Mouse (Mus musculus) midbrain, postnatal 0 days (tissue): Measurements from ENCODE around the gene Sesn2. TPM values are rescaled to one million over a fixed set of nuclear protein-coding genes. Genes with fewer than 3 reads are reported as not detected.

Source experiments
- ATAC-seq: fragments of 200-750 bp; cut with Nextera tagmentation; 2 replicates; pipeline ENCODE4 v1.8.0; 2017; ENCODE audit warnings: moderate number of reproducible peaks, mild to moderate bottlenecking, moderate TSS enrichment, moderate library complexity; ENCODE audit not compliant: low FRiP score
- DNase-seq: peaks from one replicate; pipeline ENCODE4 v3.0.0-alpha.2; 2015; ENCODE audit warnings: low spot score
- H3K27ac ChIP-seq: fragments of 300-500 bp; sonication (generic); 2 replicates; pipeline ENCODE4 v1.5.1; 2014; ENCODE audit warnings: low read depth, mild to moderate bottlenecking, low read length, mixed read lengths
- H3K27me3 ChIP-seq: fragments of 300-500 bp; sonication (generic); 2 replicates; pipeline ENCODE4 v1.6.1; 2014; ENCODE audit warnings: low read length, control low read depth, mixed read lengths; ENCODE audit not compliant: insufficient read depth
- H3K36me3 ChIP-seq: fragments of 300-500 bp; sonication (generic); 2 replicates; pipeline ENCODE4 v1.6.1; 2014; ENCODE audit warnings: low read length, control low read depth, mixed read lengths; ENCODE audit not compliant: insufficient read depth
- H3K4me1 ChIP-seq: fragments of 300-500 bp; sonication (generic); 2 replicates; pipeline ENCODE4 v1.6.1; 2014; ENCODE audit warnings: mild to moderate bottlenecking, control low read depth, antibody characterized with exemption, low read length, mixed read lengths; ENCODE audit not compliant: insufficient read depth
- H3K4me2 ChIP-seq: fragments of 300-500 bp; sonication (generic); 2 replicates; pipeline ENCODE4 v1.6.1; 2014; ENCODE audit warnings: low read depth, mild to moderate bottlenecking, low read length, mixed read lengths; ENCODE audit not compliant: poor library complexity, severe bottlenecking
- H3K4me3 ChIP-seq: fragments of 300-500 bp; sonication (generic); 2 replicates; pipeline ENCODE4 v1.5.1; 2014; ENCODE audit warnings: low read depth, mild to moderate bottlenecking, low read length, moderate library complexity
- H3K9ac ChIP-seq: fragments of 300-500 bp; sonication (generic); replicated peaks from 2 replicates; pipeline ENCODE4 v1.6.1; 2014; ENCODE audit warnings: mild to moderate bottlenecking, low read length, moderate library complexity, mixed read lengths; ENCODE audit not compliant: poor library complexity, severe bottlenecking
- H3K9me3 ChIP-seq: fragments of 300-500 bp; sonication (generic); 2 replicates; pipeline ENCODE4 v1.6.1; 2016; ENCODE audit warnings: low read length, control low read depth
- CTCF ChIP-seq: IDR thresholded peaks from 2 replicates; pipeline ENCODE4 v1.5.1; 2016; ENCODE audit warnings: antibody characterized with exemption, mild to moderate bottlenecking
- WGBS: fragments of 180-500 bp; shearing (Covaris S2); extraction: QIAGEN DNeasy Blood & Tissue Kit; methylation state at CpG from one replicate; pipeline ENCODE4 v1.1.7; 2014; 5-methylcytosine and 5-hydroxymethylcytosine counted together
- polyA plus RNA-seq: library from polyadenylated mRNA; unstranded; fragments of >200 nt; fragmentation: Nextera tagmentation; extraction: Ambion mirVana; gene quantifications from 2 replicates; pipeline ENCODE4 v1.2.1, GENCODE M21; 2015
- total RNA-seq: library from RNA; depleted of rRNA; stranded (reverse); fragments of >200 nt; gene quantifications from 2 replicates; pipeline ENCODE4 v1.2.3, GENCODE M21; 2014

The Sesn2 gene
- total and polyA plus RNA-seq, 2 experiments from 2014 or later = 18.2 to 21.4 TPM

DNA sequence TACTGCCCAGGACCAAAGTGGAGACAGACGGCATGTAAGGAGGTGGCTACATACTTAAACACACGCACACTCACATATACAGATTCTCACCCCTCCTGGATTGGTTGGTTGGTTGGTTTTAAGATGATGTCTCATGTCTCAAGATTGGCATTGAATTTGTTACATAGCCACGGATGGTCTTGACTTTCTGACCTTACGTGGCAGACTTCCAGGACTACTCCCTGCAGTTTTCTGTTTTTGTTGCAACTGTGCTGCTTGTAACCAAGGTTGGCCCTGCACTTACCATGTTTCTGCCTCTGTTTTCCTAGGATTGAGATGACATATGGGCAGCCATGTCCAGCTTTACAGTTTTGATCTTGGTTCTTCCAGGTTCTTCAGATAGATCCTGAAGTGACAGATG, 31.1 kb upstream of the Sesn2 start:
- no peak for TF ChIP-seq CTCF

DNA sequence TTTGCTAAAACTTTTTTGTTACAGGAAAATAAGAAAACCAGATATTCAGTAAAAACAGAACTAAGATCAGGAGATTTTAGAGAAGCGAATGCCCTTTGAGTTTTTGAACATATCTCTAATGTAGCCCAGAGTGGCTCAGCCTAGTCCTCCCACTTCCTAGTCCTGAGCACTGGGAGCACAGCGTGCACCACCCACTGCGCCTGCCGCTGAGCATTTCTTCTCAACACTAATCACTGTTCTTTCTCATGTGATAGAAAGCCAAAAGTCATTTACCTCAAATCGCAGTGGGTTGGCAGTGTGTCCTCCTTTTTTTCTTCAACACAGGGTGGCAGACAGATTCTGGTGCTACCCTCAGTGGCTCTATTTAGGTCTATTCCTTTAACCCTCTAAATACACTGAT, 29.2 kb upstream of the Sesn2 start:
- no peak overlapping the region for H3K4me3 ChIP-seq
- peaks cover 4% of the 10 kb centered on the region; the same call in 1 of the 2 replicates for H3K4me1 ChIP-seq
- no peaks in the 10 kb centered on the region for H3K27me3 ChIP-seq
- H3K36me3 ChIP-seq = peaks cover 31% of the 10 kb centered on the region
- no peak for TF ChIP-seq CTCF
- ATAC-seq = no peak
- 94% methylated on average over 5 of the region's 5 CpGs for WGBS
- no peaks in the 10 kb centered on the region for H3K9me3 ChIP-seq
- DNase-seq = no peak
- H3K9ac ChIP-seq = no peak overlapping the region
- H3K27ac ChIP-seq = no peak overlapping the region
- H3K4me2 ChIP-seq = no peak overlapping the region

More for the DNA sequence above, 31.1 kb upstream of the Sesn2 start:
- DNase-seq = no peak
- ATAC-seq = no peak
- Histone ChIP-seq H3K9ac (no peak overlapping the region), H3K4me2 (no peak overlapping the region), H3K4me3 (no peak overlapping the region), H3K9me3 (no peaks in the 10 kb centered on the region), H3K36me3 (peaks cover 37% of the 10 kb centered on the region), H3K4me1 (peaks cover under 1% of the 10 kb centered on the region; the same call in 1 of the 2 replicates), H3K27me3 (no peaks in the 10 kb centered on the region), H3K27ac (no peak overlapping the region)
- 86% methylated on average over 4 of the region's 4 CpGs for WGBS

DNA sequence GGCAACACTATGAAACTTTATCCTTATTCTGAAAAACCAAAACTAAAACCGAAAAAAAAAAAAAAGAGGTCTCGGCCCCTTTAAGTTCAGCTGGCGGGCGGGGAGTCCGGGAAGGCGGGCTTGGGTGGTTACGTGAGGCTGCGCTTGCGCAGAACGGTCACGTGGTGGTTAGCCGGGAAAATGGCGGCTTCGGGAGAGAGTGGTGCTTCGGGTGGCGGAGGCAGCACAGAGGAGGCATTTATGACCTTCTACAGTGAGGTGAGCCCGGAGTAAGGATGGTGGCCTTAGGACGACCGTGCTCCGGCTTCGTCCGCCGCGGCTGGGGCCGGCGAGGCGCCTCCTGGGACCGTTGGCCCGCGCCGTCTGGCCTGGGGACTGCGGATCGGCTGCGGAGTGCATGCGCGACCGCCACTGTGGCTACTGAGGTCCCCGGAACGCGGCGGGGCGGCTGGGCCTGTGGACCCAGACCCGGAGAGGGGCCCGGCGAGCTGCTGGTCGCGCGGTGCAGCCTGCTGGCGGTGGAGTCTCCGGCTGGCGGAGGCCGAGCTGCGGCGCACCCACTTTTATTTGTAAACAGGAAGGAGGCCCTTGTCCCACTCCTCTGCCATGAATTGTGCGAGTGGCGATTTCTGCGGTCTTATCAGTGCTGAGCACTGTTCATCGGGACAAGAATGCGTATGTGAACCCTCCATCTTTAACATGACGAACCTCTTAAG, 25.3 kb upstream of the Sesn2 start, which contains the start of gene Dnajc8:
TSS of gene Dnajc8 (plus strand) at position 145 of the 716 bp plus-strand sequence.
- no peaks in the 10 kb centered on the region for H3K9me3 ChIP-seq
- no peak for TF ChIP-seq CTCF
- peak within 1 kb of the TSS; percentile 93 for H3K9ac ChIP-seq
- peak; percentile 82 for ATAC-seq
- peaks cover 9% of the 10 kb centered on the region; the same call in 1 of the 2 replicates for H3K4me1 ChIP-seq
- no peaks in the 10 kb centered on the region for H3K36me3 ChIP-seq
- WGBS = under 1% methylated on average over 59 of the region's 60 CpGs
- H3K4me2 ChIP-seq = peak within 1 kb of the TSS; percentile 77
- peak within 1 kb of the TSS; percentile 88 for H3K27ac ChIP-seq
- H3K4me3 ChIP-seq = peak within 1 kb of the TSS; percentile 100
- H3K27me3 ChIP-seq = no peaks in the 10 kb centered on the region
- DNase-seq = peak; percentile 95

DNA sequence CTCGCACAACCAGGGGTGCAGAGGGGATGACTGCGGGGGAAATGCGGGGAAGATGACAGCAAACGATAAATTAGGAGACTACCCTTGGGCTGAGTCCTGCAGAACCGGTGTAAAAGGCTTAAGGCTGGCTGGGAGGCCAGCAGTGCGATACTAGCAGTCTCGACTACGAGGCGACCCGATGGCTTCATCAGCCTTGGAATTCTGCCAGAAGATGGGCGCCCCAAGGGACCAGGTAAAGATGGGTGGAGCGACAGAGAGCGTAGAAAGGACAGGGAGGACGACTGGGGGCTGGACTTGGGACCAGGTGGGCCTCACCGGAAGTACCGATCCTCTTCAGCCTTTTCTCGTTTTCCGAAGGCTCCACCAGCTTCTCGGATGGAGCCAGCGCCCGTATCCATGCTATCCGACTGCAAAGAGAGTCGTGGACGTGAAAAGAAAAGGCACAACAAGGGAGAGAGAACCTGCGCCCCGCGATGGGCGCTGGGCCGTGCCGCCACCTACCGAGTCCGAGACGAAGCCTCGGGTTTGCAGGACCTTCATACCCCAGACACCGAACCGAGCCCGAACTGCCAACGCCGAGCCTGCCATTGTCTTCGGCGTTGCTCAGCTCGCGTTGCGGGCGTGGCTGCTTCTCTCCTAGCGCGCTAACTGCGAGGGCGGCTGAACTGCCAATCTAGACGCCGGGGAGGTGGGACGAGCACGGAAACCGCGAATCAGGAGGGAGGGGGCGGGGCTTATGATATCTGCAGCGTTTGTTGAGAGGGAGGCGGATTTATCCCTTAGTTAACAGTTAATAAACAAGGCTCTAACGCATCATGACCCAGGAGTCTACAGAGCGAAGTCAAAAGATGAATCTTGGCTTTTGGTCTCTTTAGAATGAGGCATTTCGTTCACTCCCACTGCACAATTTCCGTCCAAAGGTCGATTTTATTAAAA, 22.9 kb upstream of the Sesn2 start, which contains the start of gene Atpif1:
TSS of gene Atpif1 (minus strand) at position 679 of the 936 bp plus-strand sequence.
- peak; percentile 20; the same call in 1 of the 2 replicates for TF ChIP-seq CTCF
- no peaks in the 10 kb centered on the region for H3K9me3 ChIP-seq
- DNase-seq = peak; percentile 97
- H3K4me2 ChIP-seq = peak within 1 kb of the TSS; percentile 63
- under 1% methylated on average over 61 of the region's 63 CpGs for WGBS
- H3K36me3 ChIP-seq = peaks cover 8% of the 10 kb centered on the region; the same call in 1 of the 2 replicates
- peak within 1 kb of the TSS; percentile 98 for H3K27ac ChIP-seq
- peak; percentile 89 for ATAC-seq
- H3K4me3 ChIP-seq = peak within 1 kb of the TSS; percentile 66
- no peaks in the 10 kb centered on the region for H3K27me3 ChIP-seq
- H3K4me1 ChIP-seq = peaks cover 9% of the 10 kb centered on the region; the same call in 1 of the 2 replicates
- peak within 1 kb of the TSS; percentile 94 for H3K9ac ChIP-seq

DNA sequence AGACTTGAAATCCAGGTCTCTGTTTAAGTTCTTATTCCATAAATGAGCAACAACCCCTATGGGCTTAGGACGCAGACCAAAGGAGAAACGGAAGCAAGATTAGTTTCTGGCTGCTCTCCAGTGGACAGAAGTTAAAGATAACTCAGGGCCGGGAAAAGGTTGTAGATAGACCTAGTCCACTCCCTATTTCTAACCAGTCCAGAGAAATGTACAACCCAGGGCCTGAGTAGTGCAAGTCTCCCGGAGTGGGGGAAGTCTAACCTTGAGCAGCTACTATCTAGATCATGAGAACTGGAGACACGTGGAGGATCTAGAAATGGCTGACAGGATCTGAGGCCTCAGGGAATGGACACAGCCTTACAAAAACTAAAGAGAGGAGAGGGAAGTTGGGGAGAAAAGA, 22.2 kb upstream of the Sesn2 start:
- H3K4me3 ChIP-seq = peak overlapping the region; percentile 66
- peak overlapping the region; percentile 63 for H3K4me2 ChIP-seq
- no peaks in the 10 kb centered on the region for H3K9me3 ChIP-seq
- H3K4me1 ChIP-seq = peaks cover 9% of the 10 kb centered on the region; the same call in 1 of the 2 replicates
- DNase-seq (peak; percentile 45), ATAC-seq (peak; percentile 10; the same call in 1 of the 2 replicates)
- no peaks in the 10 kb centered on the region for H3K27me3 ChIP-seq
- H3K36me3 ChIP-seq = peaks cover 8% of the 10 kb centered on the region; the same call in 1 of the 2 replicates
- TF ChIP-seq CTCF = no peak
- H3K27ac ChIP-seq = peak overlapping the region; percentile 98
- H3K9ac ChIP-seq = peak overlapping the region; percentile 94
- 20% methylated on average over 5 of the region's 5 CpGs for WGBS
